Mouse (Mus musculus) kidney, postnatal 10 days (tissue): ENCODE measurements around the gene Wipf1.

ENCODE experiments used
- DNase-seq: peaks from one replicate; pipeline ENCODE4 v3.0.0; 2021; ENCODE audit warnings: mixed read lengths

The Wipf1 gene

GRCm38 (mm10) chr2:73425822-73426221 is 103.7 kb downstream of the Wipf1 start:
- DNase-seq, result no peak

GRCm38 (mm10) chr2:73419730-73420129 is 109.8 kb downstream of the Wipf1 start:
- no peak for DNase-seq

GRCm38 (mm10) chr2:73419285-73419684 is 110.2 kb downstream of the Wipf1 start:
- peak; percentile 53 for DNase-seq

- no peak for DNase-seq
Measured at GRCm38 (mm10) chr2:73415892-73416291, 113.6 kb downstream of the Wipf1 start.

- DNase-seq, result no peak
Measured at GRCm38 (mm10) chr2:73410076-73410475, 119.5 kb downstream of the Wipf1 start.

GRCm38 (mm10) chr2:73407662-73408061 is 121.9 kb downstream of the Wipf1 start:
- no peak for DNase-seq

GRCm38 (mm10) chr2:73406336-73406915 is 123.1 kb downstream of the Wipf1 start:
- no peak for DNase-seq

GRCm38 (mm10) chr2:73404980-73405379 is 124.6 kb downstream of the Wipf1 start:
- no peak for DNase-seq

GRCm38 (mm10) chr2:73404442-73404841 is 125.1 kb downstream of the Wipf1 start:
- DNase-seq, result no peak

GRCm38 (mm10) chr2:73403385-73404013 is 126.0 kb downstream of the Wipf1 start:
- DNase-seq, result no peak

- no peak for DNase-seq
Measured at GRCm38 (mm10) chr2:73401689-73402088, 127.8 kb downstream of the Wipf1 start.

- no peak for DNase-seq
Measured at GRCm38 (mm10) chr2:73397476-73397875, 132.1 kb downstream of the Wipf1 start.

GRCm38 (mm10) chr2:73396828-73397325 is 132.7 kb downstream of the Wipf1 start:
- no peak for DNase-seq

- DNase-seq, result no peak
Measured at GRCm38 (mm10) chr2:73395516-73395915, 134.0 kb downstream of the Wipf1 start.

GRCm38 (mm10) chr2:73394476-73394875 is 135.1 kb downstream of the Wipf1 start:
- DNase-seq, result no peak

- no peak for DNase-seq
Measured at GRCm38 (mm10) chr2:73392772-73393171, 136.8 kb downstream of the Wipf1 start.

GRCm38 (mm10) chr2:73389951-73390350 is 139.6 kb downstream of the Wipf1 start:
- DNase-seq, result no peak

- no peak for DNase-seq
Measured at GRCm38 (mm10) chr2:73387806-73388205, 141.7 kb downstream of the Wipf1 start.

- DNase-seq, result peak; percentile 100
Measured at GRCm38 (mm10) chr2:73386356-73387046, 143.0 kb downstream of the Wipf1 start, which contains the start of gene Gpr155. Gpr155 (minus strand) TSS chr2:73386572.

GRCm38 (mm10) chr2:73385641-73386355 is 143.7 kb downstream of the Wipf1 start:
- no peak for DNase-seq

- no peak for DNase-seq
Measured at GRCm38 (mm10) chr2:73385172-73385571, 144.4 kb downstream of the Wipf1 start.

- DNase-seq, result no peak
Measured at GRCm38 (mm10) chr2:73380298-73380975, 149.1 kb downstream of the Wipf1 start.

GRCm38 (mm10) chr2:73379656-73380055 is 149.9 kb downstream of the Wipf1 start:
- no peak for DNase-seq
